Mouse (Mus musculus) limb, embryonic 13.5 days (tissue): Measurements from ENCODE around the gene Arpin. TPM values are rescaled to one million over a fixed set of nuclear protein-coding genes. Genes with fewer than 3 reads are reported as not detected.

Experiments
- ATAC-seq: fragments of 200-750 bp; cut with Nextera tagmentation; 2 replicates; pipeline ENCODE4 v1.8.0; 2017; ENCODE audit warnings: low read depth, moderate number of reproducible peaks, moderate TSS enrichment; ENCODE audit not compliant: low FRiP score
- H3K27ac ChIP-seq: fragments of 300-500 bp; sonication (generic); 2 replicates; pipeline ENCODE4 v1.5.1; 2015; ENCODE audit warnings: inconsistent platforms, mild to moderate bottlenecking, moderate library complexity
- H3K27me3 ChIP-seq: fragments of 300-500 bp; sonication (generic); 2 replicates; pipeline ENCODE4 v1.6.1; 2015; ENCODE audit warnings: mild to moderate bottlenecking, inconsistent platforms
- H3K36me3 ChIP-seq: fragments of 300-500 bp; sonication (generic); 2 replicates; pipeline ENCODE4 v1.6.1; 2015; ENCODE audit warnings: inconsistent platforms, mild to moderate bottlenecking, moderate library complexity
- H3K4me1 ChIP-seq: fragments of 300-500 bp; sonication (generic); 2 replicates; pipeline ENCODE4 v1.6.1; 2015; ENCODE audit warnings: inconsistent platforms
- H3K4me2 ChIP-seq: fragments of 300-500 bp; sonication (generic); replicated peaks from 2 replicates; pipeline ENCODE4 v1.6.1; 2015; ENCODE audit warnings: inconsistent platforms, mild to moderate bottlenecking, moderate library complexity
- H3K4me3 ChIP-seq: fragments of 300-500 bp; sonication (generic); 2 replicates; pipeline ENCODE4 v1.5.1; 2015; ENCODE audit warnings: moderate library complexity, mild to moderate bottlenecking, inconsistent platforms
- H3K9ac ChIP-seq: fragments of 300-500 bp; sonication (generic); 2 replicates; pipeline ENCODE4 v1.6.1; 2015; ENCODE audit warnings: mild to moderate bottlenecking, inconsistent platforms
- H3K9me3 ChIP-seq: fragments of 300-500 bp; sonication (generic); 2 replicates; pipeline ENCODE4 v1.6.1; 2016; ENCODE audit warnings: inconsistent platforms
- WGBS: fragments of 180-500 bp; shearing (Covaris S2); methylation state at CpG from one replicate; pipeline ENCODE4 v1.1.7; 2015; 5-methylcytosine and 5-hydroxymethylcytosine counted together
- polyA plus RNA-seq: library from polyadenylated mRNA; unstranded; fragments of >200 nt; fragmentation: Nextera tagmentation; extraction: Ambion mirVana; gene quantifications from 2 replicates; pipeline ENCODE4 v1.2.1, GENCODE M21; 2015

Gene Arpin
- polyA plus RNA-seq, result 18.8 and 20.3 TPM in 2 replicates

DNA sequence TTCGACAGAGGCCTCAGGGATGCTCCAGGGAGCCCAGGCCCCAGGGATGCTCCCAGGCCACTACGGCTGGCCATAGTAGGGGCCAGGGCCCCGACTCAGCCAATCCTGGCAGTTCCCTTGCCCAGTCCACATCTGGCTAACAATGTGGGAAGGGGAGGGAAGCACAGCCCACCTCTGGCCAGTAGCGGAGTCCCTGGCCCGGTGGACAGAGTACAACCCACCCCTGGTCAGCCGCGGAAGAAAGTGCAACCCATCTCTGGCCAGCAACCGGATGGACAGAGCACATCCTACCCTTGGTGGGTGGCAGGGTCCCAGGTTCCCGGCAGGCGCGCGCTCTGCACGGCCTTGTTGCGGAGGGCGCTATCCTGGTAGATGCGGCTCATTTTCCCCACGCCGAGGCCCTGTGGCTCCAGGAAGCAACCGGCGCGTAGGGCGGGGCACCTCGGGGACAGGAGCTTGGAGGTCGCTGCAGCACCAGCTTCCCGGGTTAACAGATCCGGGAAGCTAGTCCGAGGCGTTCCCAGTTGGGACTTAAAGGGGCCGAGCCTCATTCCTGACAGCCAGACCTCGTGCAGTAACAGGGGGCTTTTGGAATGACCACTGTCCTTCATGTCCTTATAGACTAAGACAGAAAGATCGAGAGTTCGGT is at the start of gene Arpin:
Arpin (minus strand) TSS at position 498 of the 649 bp plus-strand sequence.
- no peaks in the 10 kb centered on the region for H3K36me3 ChIP-seq
- 2% methylated on average over 32 of the region's 32 CpGs for WGBS

GRCm38 (mm10) chr7:79975316-79975715 is 40.2 kb upstream of the Arpin start:
- 87% methylated on average over 2 of the region's 2 CpGs for WGBS
- Histone ChIP-seq H3K4me3 (no peak overlapping the region), H3K27me3 (no peaks in the 10 kb centered on the region), H3K4me2 (no peak overlapping the region), H3K4me1 (no peaks in the 10 kb centered on the region), H3K9ac (no peak overlapping the region), H3K9me3 (no peaks in the 10 kb centered on the region), H3K27ac (no peak overlapping the region), H3K36me3 (no peaks in the 10 kb centered on the region)
- no peak for ATAC-seq

More for the DNA sequence above, at the start of gene Arpin:
- Histone ChIP-seq H3K9me3 (no peaks in the 10 kb centered on the region), H3K27me3 (no peaks in the 10 kb centered on the region), H3K4me2 (peak within 1 kb of the TSS; percentile 82), H3K27ac (no peak within 1 kb of the TSS), H3K4me3 (peak within 1 kb of the TSS; percentile 52), H3K9ac (peak within 1 kb of the TSS; percentile 76), H3K4me1 (peaks cover 14% of the 10 kb centered on the region)
- ATAC-seq, result peak; percentile 51; the same call in 1 of the 2 replicates

DNA sequence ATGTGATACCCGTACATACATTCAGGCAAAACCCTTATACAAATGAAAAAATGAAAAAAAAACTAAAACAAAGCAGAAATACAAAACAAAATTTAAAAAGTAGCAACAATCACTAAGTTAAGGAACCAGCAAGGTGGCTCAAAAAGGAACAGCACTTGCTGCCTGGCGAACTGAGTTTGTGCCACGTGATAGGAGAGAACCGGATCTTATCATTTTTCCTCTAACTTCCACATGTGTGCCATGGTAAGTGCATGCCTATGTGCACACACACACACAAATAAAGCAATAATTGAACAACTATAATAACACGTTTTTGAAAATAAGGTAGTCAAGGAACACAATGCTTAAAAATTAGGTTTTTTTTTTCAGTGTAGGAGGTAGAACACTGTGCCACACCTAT is 37.0 kb upstream of the Arpin start:
- Histone ChIP-seq H3K27me3 (no peaks in the 10 kb centered on the region), H3K36me3 (no peaks in the 10 kb centered on the region), H3K9ac (no peak overlapping the region), H3K4me2 (no peak overlapping the region), H3K4me1 (no peaks in the 10 kb centered on the region), H3K4me3 (no peak overlapping the region), H3K9me3 (no peaks in the 10 kb centered on the region), H3K27ac (no peak overlapping the region)
- ATAC-seq, result no peak
- 82% methylated on average over 5 of the region's 5 CpGs for WGBS

DNA sequence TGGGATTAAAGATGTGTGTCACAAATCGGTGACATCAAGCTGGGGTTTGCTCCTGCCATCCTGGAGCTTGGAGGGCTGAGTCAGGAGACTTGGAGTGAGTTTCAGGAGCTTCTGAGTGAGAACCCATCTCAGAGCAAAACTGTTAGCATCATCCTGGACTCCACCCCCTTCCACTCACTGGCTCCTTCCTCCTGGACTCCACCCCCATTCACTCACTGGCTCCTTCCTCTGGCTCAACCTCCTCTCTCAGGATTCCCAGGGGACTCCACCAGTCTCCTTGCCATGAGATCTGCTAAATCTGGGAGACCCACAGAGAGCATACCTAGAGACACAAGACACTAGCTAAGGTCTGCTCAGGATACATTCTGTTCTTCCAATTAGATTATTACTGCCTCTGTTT is 35.2 kb upstream of the Arpin start:
- 63% methylated on average over 1 of the region's 1 CpGs for WGBS
- H3K9ac ChIP-seq, result no peak overlapping the region
- H3K27me3 ChIP-seq, result no peaks in the 10 kb centered on the region
- H3K36me3 ChIP-seq, result no peaks in the 10 kb centered on the region
- H3K4me1 ChIP-seq, result no peaks in the 10 kb centered on the region
- H3K27ac ChIP-seq, result no peak overlapping the region
- H3K9me3 ChIP-seq, result no peaks in the 10 kb centered on the region
- H3K4me3 ChIP-seq, result no peak overlapping the region
- ATAC-seq, result no peak
- H3K4me2 ChIP-seq, result no peak overlapping the region

DNA sequence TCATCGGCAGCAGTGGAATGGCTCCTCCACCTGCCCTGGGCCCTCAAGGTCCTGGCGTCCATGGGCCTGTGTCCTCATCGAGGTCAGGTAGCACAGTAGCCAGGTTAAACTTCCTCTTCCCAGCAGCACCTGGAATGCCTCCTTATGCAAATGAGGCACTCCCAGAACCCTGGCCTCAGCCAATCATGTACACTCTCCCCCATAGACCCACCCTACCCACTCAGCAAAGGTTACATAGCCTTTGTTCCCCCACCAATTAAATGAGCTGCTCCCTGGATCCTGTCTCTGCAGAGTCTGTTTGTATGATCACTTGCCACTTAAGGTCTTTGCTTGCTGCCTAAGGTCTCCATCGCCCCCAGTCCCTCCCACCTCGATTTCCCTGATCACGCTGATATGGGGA is 33.2 kb upstream of the Arpin start:
- no peak overlapping the region for H3K4me2 ChIP-seq
- no peak for ATAC-seq
- WGBS, result 85% methylated on average over 6 of the region's 6 CpGs
- no peaks in the 10 kb centered on the region for H3K9me3 ChIP-seq
- no peak overlapping the region for H3K9ac ChIP-seq
- no peaks in the 10 kb centered on the region for H3K36me3 ChIP-seq
- H3K27me3 ChIP-seq, result no peaks in the 10 kb centered on the region
- no peaks in the 10 kb centered on the region for H3K4me1 ChIP-seq
- no peak overlapping the region for H3K27ac ChIP-seq
- H3K4me3 ChIP-seq, result no peak overlapping the region

- Histone ChIP-seq H3K4me2 (no peak overlapping the region), H3K9ac (no peak overlapping the region), H3K27me3 (no peaks in the 10 kb centered on the region), H3K9me3 (no peaks in the 10 kb centered on the region), H3K4me1 (no peaks in the 10 kb centered on the region), H3K27ac (no peak overlapping the region), H3K36me3 (no peaks in the 10 kb centered on the region), H3K4me3 (no peak overlapping the region)
- WGBS, result 66% methylated on average over 1 of the region's 1 CpGs
- ATAC-seq, result no peak
Measured at GRCm38 (mm10) chr7:79961600-79961999, 26.4 kb upstream of the Arpin start.

GRCm38 (mm10) chr7:79956131-79956530 is 21.0 kb upstream of the Arpin start:
- H3K4me1 ChIP-seq, result no peaks in the 10 kb centered on the region
- H3K9me3 ChIP-seq, result 0 out of 2 replicates have a peak, but pooled peaks cover 2% of the 10 kb centered on the region
- no peak overlapping the region for H3K4me3 ChIP-seq
- no peaks in the 10 kb centered on the region for H3K27me3 ChIP-seq
- H3K27ac ChIP-seq, result no peak overlapping the region
- H3K4me2 ChIP-seq, result no peak overlapping the region
- 93% methylated on average over 1 of the region's 1 CpGs for WGBS
- no peak overlapping the region for H3K9ac ChIP-seq
- H3K36me3 ChIP-seq, result no peaks in the 10 kb centered on the region
- no peak for ATAC-seq

- H3K9me3 ChIP-seq, result 0 out of 2 replicates have a peak, but pooled peaks cover 3% of the 10 kb centered on the region
- H3K27me3 ChIP-seq, result no peaks in the 10 kb centered on the region
- no peak overlapping the region for H3K4me3 ChIP-seq
- no peak for ATAC-seq
- H3K36me3 ChIP-seq, result no peaks in the 10 kb centered on the region
- H3K4me1 ChIP-seq, result no peaks in the 10 kb centered on the region
- no peak overlapping the region for H3K9ac ChIP-seq
- no peak overlapping the region for H3K27ac ChIP-seq
- WGBS, result 92% methylated on average over 1 of the region's 1 CpGs
- H3K4me2 ChIP-seq, result no peak overlapping the region
Measured at GRCm38 (mm10) chr7:79954890-79955289, 19.7 kb upstream of the Arpin start.

DNA sequence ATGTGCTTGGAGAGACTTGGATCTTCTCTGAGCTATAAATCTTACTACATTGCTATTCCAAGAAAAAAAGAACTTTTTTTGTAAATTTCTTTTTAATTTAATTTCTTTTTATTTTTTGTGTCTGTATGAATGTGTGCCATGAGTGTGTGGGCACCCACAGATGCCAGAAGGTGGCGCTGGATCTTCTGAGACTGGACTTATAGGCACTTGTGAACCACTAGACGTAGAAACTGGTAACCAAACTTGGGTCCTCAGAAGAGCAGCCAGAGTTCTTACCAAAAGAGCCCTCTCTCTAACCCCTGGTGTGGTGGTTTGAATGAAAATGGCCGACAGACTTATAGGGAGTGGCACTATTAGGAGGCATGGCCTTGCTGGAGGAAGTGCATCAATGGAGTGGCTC is 15.9 kb upstream of the Arpin start:
- Histone ChIP-seq H3K9ac (no peak overlapping the region), H3K36me3 (no peaks in the 10 kb centered on the region), H3K4me2 (no peak overlapping the region), H3K4me1 (no peaks in the 10 kb centered on the region), H3K27ac (no peak overlapping the region), H3K4me3 (no peak overlapping the region), H3K27me3 (no peaks in the 10 kb centered on the region), H3K9me3 (0 out of 2 replicates have a peak, but pooled peaks cover 3% of the 10 kb centered on the region)
- WGBS, result 75% methylated on average over 3 of the region's 3 CpGs
- no peak for ATAC-seq

- H3K4me3 ChIP-seq, result no peak overlapping the region
- H3K36me3 ChIP-seq, result no peaks in the 10 kb centered on the region
- H3K4me1 ChIP-seq, result no peaks in the 10 kb centered on the region
- 0 out of 2 replicates have a peak, but pooled peaks cover 3% of the 10 kb centered on the region for H3K9me3 ChIP-seq
- no peak overlapping the region for H3K27ac ChIP-seq
- no peak overlapping the region for H3K4me2 ChIP-seq
- 82% methylated on average over 6 of the region's 6 CpGs for WGBS
- H3K9ac ChIP-seq, result no peak overlapping the region
- no peak for ATAC-seq
- no peaks in the 10 kb centered on the region for H3K27me3 ChIP-seq
Measured at GRCm38 (mm10) chr7:79950236-79950635, 15.1 kb upstream of the Arpin start.

DNA sequence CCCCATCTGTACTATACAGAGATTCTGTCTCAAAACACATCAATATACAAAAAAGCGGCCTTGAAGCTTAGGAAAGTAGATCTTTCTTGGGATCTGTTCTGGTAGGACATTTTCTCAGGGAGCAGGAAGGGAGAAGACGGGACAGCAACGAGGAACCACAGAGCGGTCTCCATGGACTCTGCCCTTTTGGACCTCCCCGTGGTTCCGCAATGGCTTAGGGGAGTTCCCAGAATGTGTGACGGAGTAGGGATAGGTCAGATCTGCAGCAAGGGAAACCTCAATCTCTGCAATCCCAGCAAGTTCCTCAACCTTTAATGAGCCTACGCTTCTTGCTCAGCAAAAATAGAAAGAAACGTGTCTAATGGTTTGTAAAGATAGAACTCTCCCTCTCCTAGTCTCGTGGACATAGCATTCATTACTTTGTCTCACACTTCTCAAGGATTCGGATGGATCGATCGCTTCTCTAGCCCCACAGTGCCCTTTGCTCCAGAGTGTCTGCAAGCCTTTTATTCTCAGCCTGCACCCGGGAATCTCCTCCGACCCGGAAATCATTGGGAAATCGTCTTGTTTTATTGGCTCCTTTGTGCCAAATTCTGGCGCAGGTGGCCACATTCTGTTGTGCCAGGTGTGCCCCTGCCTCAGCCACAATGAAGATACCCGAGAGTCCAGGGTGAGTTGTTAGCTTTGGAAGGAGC is 499 bp upstream of the Arpin start:
- Histone ChIP-seq H3K9ac (peak overlapping the region; percentile 76), H3K4me1 (peaks cover 14% of the 10 kb centered on the region), H3K4me2 (peak overlapping the region; percentile 82), H3K4me3 (peak overlapping the region; percentile 52), H3K9me3 (no peaks in the 10 kb centered on the region), H3K36me3 (no peaks in the 10 kb centered on the region), H3K27me3 (no peaks in the 10 kb centered on the region), H3K27ac (no peak overlapping the region)
- ATAC-seq, result no peak
- WGBS, result 13% methylated on average over 19 of the region's 19 CpGs

DNA sequence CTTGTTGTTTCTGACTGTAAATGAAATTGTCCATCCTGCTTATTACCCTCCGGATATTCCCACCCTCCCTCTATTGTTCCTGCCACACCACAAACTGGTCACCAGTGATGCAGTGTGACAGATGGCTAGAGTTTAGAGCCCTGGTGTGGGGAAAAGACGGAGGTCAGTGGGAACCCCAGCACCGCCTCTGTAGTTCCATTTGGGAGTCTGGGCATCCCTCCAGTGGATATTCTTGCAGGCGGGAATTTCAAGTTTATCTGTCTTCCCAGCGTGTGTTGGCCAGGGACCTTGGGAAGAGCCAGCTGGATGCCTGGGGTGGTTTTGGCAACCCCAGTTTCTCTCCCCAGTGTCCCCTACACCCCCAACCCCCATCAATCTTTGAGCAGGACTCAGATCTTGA is 698 bp downstream of the Arpin start:
- Histone ChIP-seq H3K4me2 (peak overlapping the region; percentile 82), H3K9me3 (no peaks in the 10 kb centered on the region), H3K4me1 (peaks cover 14% of the 10 kb centered on the region), H3K9ac (peak overlapping the region; percentile 76), H3K27me3 (no peaks in the 10 kb centered on the region), H3K27ac (no peak overlapping the region), H3K36me3 (no peaks in the 10 kb centered on the region), H3K4me3 (peak overlapping the region; percentile 52)
- no peak for ATAC-seq
- 54% methylated on average over 5 of the region's 5 CpGs for WGBS
